ENCODE assay signal across 1 mouse cellular context in genomic region chr7:16312672-16313311, GRCm38 (mm10).
TF ChIP-seq lines count a peak whose summit lies in the region.

No protein-coding gene starts in this region.

TF ChIP-seq in MEL, 35 proteins besides CTCF, POLR2A, EP300 and RAD21:
- TF ChIP-seq SIN3A (IDR thresholded peaks at IDR 0.05; ENCODE audit: low read length): peak; percentile 65; the same call in 1 of the 2 replicates
- 0 out of 2 replicates have a peak, but pooled peaks have one; percentile 21 for TF ChIP-seq MAZ (IDR thresholded peaks at IDR 0.05; ENCODE audit: low read depth, low read length)
- TF ChIP-seq MXI1 (IDR thresholded peaks at IDR 0.05; ENCODE audit: low read depth, low read length): peak; percentile 35; the same call in 1 of the 2 replicates
- TF ChIP-seq MAX (IDR thresholded peaks at IDR 0.05; ENCODE audit: low read length): no peak
